Mouse (Mus musculus) ES-Bruce4 (cell line): Measurements from ENCODE around the gene Klhl21.

ENCODE experiments used
- CTCF ChIP-seq: IDR thresholded peaks from one replicate; pipeline ENCODE4 v1.8.1; 2011; ENCODE audit warnings: low read depth, low read length
- EP300 ChIP-seq: IDR thresholded peaks from 2 replicates; pipeline ENCODE4 v1.6.1; 2011; ENCODE audit warnings: low read depth, low read length; ENCODE audit not compliant: insufficient read depth
- POLR2A ChIP-seq: IDR thresholded peaks from one replicate; pipeline ENCODE4 v1.8.1; 2011; ENCODE audit warnings: low read length; ENCODE audit not compliant: insufficient read depth

DNA sequence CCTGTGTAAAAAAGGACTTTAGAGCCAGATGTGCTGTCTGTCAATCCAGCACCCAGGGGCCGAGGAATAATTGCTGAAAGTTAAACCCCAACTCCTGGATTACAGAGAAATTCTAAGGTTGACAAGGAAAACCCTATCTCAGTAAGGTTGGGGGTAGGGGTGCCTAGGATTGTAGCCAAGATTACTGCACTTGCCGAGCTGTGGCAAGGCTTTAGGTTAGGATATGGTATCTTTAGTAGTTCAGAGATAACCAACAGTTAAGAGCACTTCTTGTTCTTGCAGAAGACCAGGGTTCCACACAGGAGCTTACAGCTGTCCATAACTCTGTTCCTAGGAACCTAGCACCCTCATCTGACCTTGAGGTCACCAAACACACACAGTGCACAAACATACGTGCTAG is 10.9 kb upstream of the Klhl21 start:
- TF ChIP-seq POLR2A, result no peak
- TF ChIP-seq CTCF, result no peak
- TF ChIP-seq EP300, result no peak
